Mouse (Mus musculus) limb, embryonic 15.5 days (tissue): Measurements from ENCODE around the gene 1700029F12Rik. TPM values are rescaled to one million over a fixed set of nuclear protein-coding genes. Genes with fewer than 3 reads are reported as not detected.

Experiments
- ATAC-seq: fragments of 200-750 bp; cut with Nextera tagmentation; 2 replicates; pipeline ENCODE4 v1.8.0; 2017; ENCODE audit warnings: low read depth, moderate TSS enrichment; ENCODE audit not compliant: insufficient number of reproducible peaks, low FRiP score, low TSS enrichment
- H3K27ac ChIP-seq: fragments of 300-500 bp; sonication (generic); 2 replicates; pipeline ENCODE4 v1.5.1; 2015; ENCODE audit warnings: moderate library complexity, mild to moderate bottlenecking, inconsistent platforms
- H3K27me3 ChIP-seq: fragments of 300-500 bp; sonication (generic); 2 replicates; pipeline ENCODE4 v1.6.1; 2015; ENCODE audit warnings: inconsistent platforms
- H3K36me3 ChIP-seq: fragments of 300-500 bp; sonication (generic); 2 replicates; pipeline ENCODE4 v1.6.1; 2015; ENCODE audit warnings: inconsistent platforms
- H3K4me1 ChIP-seq: fragments of 300-500 bp; sonication (generic); 2 replicates; pipeline ENCODE4 v1.6.1; 2015; ENCODE audit warnings: inconsistent platforms
- H3K4me2 ChIP-seq: fragments of 300-500 bp; sonication (generic); 2 replicates; pipeline ENCODE4 v1.6.1; 2015; ENCODE audit warnings: mild to moderate bottlenecking, inconsistent platforms
- H3K4me3 ChIP-seq: fragments of 300-500 bp; sonication (generic); 2 replicates; pipeline ENCODE4 v1.5.1; 2015; ENCODE audit warnings: mild to moderate bottlenecking, inconsistent platforms
- H3K9ac ChIP-seq: fragments of 300-500 bp; sonication (generic); 2 replicates; pipeline ENCODE4 v1.6.1; 2015; ENCODE audit warnings: inconsistent platforms
- H3K9me3 ChIP-seq: fragments of 300-500 bp; sonication (generic); 2 replicates; pipeline ENCODE4 v1.6.1; 2016; ENCODE audit warnings: inconsistent platforms
- WGBS: fragments of 180-500 bp; shearing (Covaris S2); methylation state at CpG from one replicate; pipeline ENCODE4 v1.1.7; 2015; 5-methylcytosine and 5-hydroxymethylcytosine counted together
- polyA plus RNA-seq: library from polyadenylated mRNA; unstranded; fragments of >200 nt; fragmentation: Nextera tagmentation; extraction: Ambion mirVana; gene quantifications from 2 replicates; pipeline ENCODE4 v1.2.1, GENCODE M21; 2015

Gene 1700029F12Rik
- polyA plus RNA-seq, 1 experiment from 2014 or later = not detected

- 65% methylated on average over 5 of the region's 5 CpGs for WGBS
- no peaks in the 10 kb centered on the region for H3K9me3 ChIP-seq
- no peak overlapping the region for H3K27ac ChIP-seq
- H3K4me1 ChIP-seq = no peaks in the 10 kb centered on the region
- H3K4me2 ChIP-seq = no peak overlapping the region
- no peak overlapping the region for H3K4me3 ChIP-seq
- no peak for ATAC-seq
- H3K27me3 ChIP-seq = no peaks in the 10 kb centered on the region
- H3K36me3 ChIP-seq = no peaks in the 10 kb centered on the region
- H3K9ac ChIP-seq = no peak overlapping the region
These were observed 14.0 kb downstream of the 1700029F12Rik start for GRCm38 (mm10) chr13:97020122-97020521.

GRCm38 (mm10) chr13:97017711-97018110 lies 16.5 kb downstream of the 1700029F12Rik start:
- no peak overlapping the region for H3K9ac ChIP-seq
- H3K4me3 ChIP-seq = no peak overlapping the region
- 77% methylated on average over 3 of the region's 3 CpGs for WGBS
- no peak overlapping the region for H3K27ac ChIP-seq
- ATAC-seq = no peak
- H3K9me3 ChIP-seq = no peaks in the 10 kb centered on the region
- H3K36me3 ChIP-seq = no peaks in the 10 kb centered on the region
- no peak overlapping the region for H3K4me2 ChIP-seq
- no peaks in the 10 kb centered on the region for H3K27me3 ChIP-seq
- H3K4me1 ChIP-seq = no peaks in the 10 kb centered on the region

GRCm38 (mm10) chr13:97014366-97014765 lies 19.8 kb downstream of the 1700029F12Rik start:
- Histone ChIP-seq H3K9ac (no peak overlapping the region), H3K27me3 (no peaks in the 10 kb centered on the region), H3K4me2 (no peak overlapping the region), H3K9me3 (no peaks in the 10 kb centered on the region), H3K36me3 (no peaks in the 10 kb centered on the region), H3K4me1 (no peaks in the 10 kb centered on the region), H3K27ac (no peak overlapping the region), H3K4me3 (no peak overlapping the region)
- 41% methylated on average over 4 of the region's 4 CpGs for WGBS
- ATAC-seq = no peak

GRCm38 (mm10) chr13:97008266-97009153 lies 25.7 kb downstream of the 1700029F12Rik start:
- Histone ChIP-seq H3K9me3 (no peaks in the 10 kb centered on the region), H3K4me3 (peak overlapping the region; percentile 39), H3K4me1 (peaks cover 11% of the 10 kb centered on the region; the same call in 1 of the 2 replicates), H3K9ac (0 out of 2 replicates have a peak overlapping the region, but pooled peaks have one; percentile 4), H3K36me3 (no peaks in the 10 kb centered on the region), H3K27ac (no peak overlapping the region), H3K27me3 (no peaks in the 10 kb centered on the region), H3K4me2 (peak overlapping the region; percentile 72)
- 1% methylated on average over 19 of the region's 19 CpGs for WGBS
- no peak for ATAC-seq

GRCm38 (mm10) chr13:97007501-97008265 lies 26.5 kb downstream of the 1700029F12Rik start:
- WGBS = under 1% methylated on average over 19 of the region's 21 CpGs
- Histone ChIP-seq H3K4me3 (peak overlapping the region; percentile 39), H3K27ac (no peak overlapping the region), H3K27me3 (no peaks in the 10 kb centered on the region), H3K4me2 (peak overlapping the region; percentile 72), H3K4me1 (peaks cover 11% of the 10 kb centered on the region; the same call in 1 of the 2 replicates), H3K9ac (0 out of 2 replicates have a peak overlapping the region, but pooled peaks have one; percentile 20), H3K9me3 (no peaks in the 10 kb centered on the region), H3K36me3 (no peaks in the 10 kb centered on the region)
- no peak for ATAC-seq

GRCm38 (mm10) chr13:97006784-97007183 lies 27.4 kb downstream of the 1700029F12Rik start:
- no peak overlapping the region for H3K27ac ChIP-seq
- H3K27me3 ChIP-seq = no peaks in the 10 kb centered on the region
- H3K36me3 ChIP-seq = no peaks in the 10 kb centered on the region
- H3K4me2 ChIP-seq = no peak overlapping the region; the same call in 1 of the 2 replicates
- H3K9ac ChIP-seq = no peak overlapping the region
- H3K4me3 ChIP-seq = no peak overlapping the region
- WGBS = 32% methylated on average over 2 of the region's 2 CpGs
- H3K9me3 ChIP-seq = no peaks in the 10 kb centered on the region
- ATAC-seq = no peak
- H3K4me1 ChIP-seq = peaks cover 11% of the 10 kb centered on the region; the same call in 1 of the 2 replicates

GRCm38 (mm10) chr13:96997080-96997479 lies 37.1 kb downstream of the 1700029F12Rik start:
- WGBS = 56% methylated on average over 1 of the region's 1 CpGs
- no peak for ATAC-seq
- no peak overlapping the region for H3K27ac ChIP-seq
- H3K4me1 ChIP-seq = no peaks in the 10 kb centered on the region
- no peak overlapping the region for H3K4me2 ChIP-seq
- no peaks in the 10 kb centered on the region for H3K9me3 ChIP-seq
- no peaks in the 10 kb centered on the region for H3K36me3 ChIP-seq
- H3K27me3 ChIP-seq = no peaks in the 10 kb centered on the region
- no peak overlapping the region for H3K9ac ChIP-seq
- H3K4me3 ChIP-seq = no peak overlapping the region

GRCm38 (mm10) chr13:96995243-96995642 lies 38.9 kb downstream of the 1700029F12Rik start:
- Histone ChIP-seq H3K4me3 (no peak overlapping the region), H3K36me3 (no peaks in the 10 kb centered on the region), H3K9ac (no peak overlapping the region), H3K27me3 (no peaks in the 10 kb centered on the region), H3K4me1 (no peaks in the 10 kb centered on the region), H3K4me2 (no peak overlapping the region), H3K9me3 (no peaks in the 10 kb centered on the region), H3K27ac (no peak overlapping the region)
- WGBS = 70% methylated on average over 5 of the region's 5 CpGs
- ATAC-seq = no peak

- Histone ChIP-seq H3K4me3 (no peak overlapping the region), H3K36me3 (no peaks in the 10 kb centered on the region), H3K4me2 (no peak overlapping the region), H3K27ac (no peak overlapping the region), H3K9ac (no peak overlapping the region), H3K27me3 (no peaks in the 10 kb centered on the region), H3K9me3 (no peaks in the 10 kb centered on the region), H3K4me1 (no peaks in the 10 kb centered on the region)
- ATAC-seq = no peak
- 49% methylated on average over 8 of the region's 8 CpGs for WGBS
These were observed 40.7 kb downstream of the 1700029F12Rik start for GRCm38 (mm10) chr13:96993291-96993989.

- Histone ChIP-seq H3K36me3 (no peaks in the 10 kb centered on the region), H3K4me3 (no peak overlapping the region), H3K9me3 (no peaks in the 10 kb centered on the region), H3K9ac (no peak overlapping the region), H3K27ac (no peak overlapping the region), H3K27me3 (no peaks in the 10 kb centered on the region), H3K4me2 (no peak overlapping the region), H3K4me1 (peaks cover 2% of the 10 kb centered on the region; the same call in 1 of the 2 replicates)
- 54% methylated on average over 14 of the region's 14 CpGs for WGBS
- ATAC-seq = no peak
These were observed 43.4 kb downstream of the 1700029F12Rik start for GRCm38 (mm10) chr13:96990561-96991265.

- Histone ChIP-seq H3K4me1 (peaks cover 5% of the 10 kb centered on the region; the same call in 1 of the 2 replicates), H3K4me2 (no peak overlapping the region), H3K36me3 (no peaks in the 10 kb centered on the region), H3K27me3 (no peaks in the 10 kb centered on the region), H3K9me3 (no peaks in the 10 kb centered on the region), H3K27ac (no peak overlapping the region), H3K9ac (no peak overlapping the region), H3K4me3 (no peak overlapping the region)
- WGBS = 87% methylated on average over 3 of the region's 3 CpGs
- no peak for ATAC-seq
These were observed 44.1 kb downstream of the 1700029F12Rik start for GRCm38 (mm10) chr13:96990045-96990444.
